Mouse (Mus musculus) kidney, postnatal 0 days (tissue): Measurements from ENCODE around the gene Naa50. TPM values are rescaled to one million over a fixed set of nuclear protein-coding genes. Genes with fewer than 3 reads are reported as not detected.

Experiments
- ATAC-seq: fragments of 200-750 bp; cut with Nextera tagmentation; replicated peaks from 2 replicates; pipeline ENCODE4 v1.8.0; 2017; ENCODE audit warnings: low read depth, moderate number of reproducible peaks, moderate TSS enrichment, moderate library complexity; ENCODE audit not compliant: low FRiP score
- DNase-seq: peaks from one replicate; pipeline ENCODE4 v3.0.0-alpha.2; 2016; ENCODE audit warnings: low spot score
- H3K27ac ChIP-seq: fragments of 300-500 bp; sonication (generic); 2 replicates; pipeline ENCODE4 v1.5.1; 2014; ENCODE audit warnings: mild to moderate bottlenecking
- H3K27me3 ChIP-seq: fragments of 300-500 bp; sonication (generic); 2 replicates; pipeline ENCODE4 v1.6.1; 2014; ENCODE audit warnings: low read length, mixed read lengths; ENCODE audit not compliant: insufficient read depth
- H3K36me3 ChIP-seq: fragments of 300-500 bp; sonication (generic); 2 replicates; pipeline ENCODE4 v1.6.1; 2014; ENCODE audit warnings: low read length, mixed read lengths; ENCODE audit not compliant: insufficient read depth
- H3K4me1 ChIP-seq: fragments of 300-500 bp; sonication (generic); replicated peaks from 2 replicates; pipeline ENCODE4 v1.6.1; 2014; ENCODE audit warnings: antibody characterized with exemption, low read length, mixed read lengths; ENCODE audit not compliant: insufficient read depth
- H3K4me2 ChIP-seq: fragments of 300-500 bp; sonication (generic); 2 replicates; pipeline ENCODE4 v1.6.1; 2014; ENCODE audit warnings: mild to moderate bottlenecking, low read length, moderate library complexity, mixed read lengths
- H3K4me3 ChIP-seq: fragments of 300-500 bp; sonication (generic); replicated peaks from 2 replicates; pipeline ENCODE4 v1.5.1; 2014; ENCODE audit warnings: low read depth, low read length
- H3K9ac ChIP-seq: fragments of 300-500 bp; sonication (generic); 2 replicates; pipeline ENCODE4 v1.6.1; 2014; ENCODE audit warnings: low read depth, low read length
- H3K9me3 ChIP-seq: fragments of 300-500 bp; sonication (generic); replicated peaks from 2 replicates; pipeline ENCODE4 v1.6.1; 2016; ENCODE audit warnings: low read length, inconsistent platforms, mixed read lengths
- CTCF ChIP-seq: IDR thresholded peaks from 2 replicates; pipeline ENCODE4 v1.5.1; 2016; ENCODE audit warnings: antibody characterized with exemption, low read depth, mild to moderate bottlenecking, moderate library complexity
- WGBS: fragments of 180-500 bp; shearing (Covaris S2); extraction: QIAGEN DNeasy Blood & Tissue Kit; methylation state at CpG from one replicate; pipeline ENCODE4 v1.1.7; 2014; 5-methylcytosine and 5-hydroxymethylcytosine counted together
- polyA plus RNA-seq: library from polyadenylated mRNA; unstranded; fragments of >200 nt; fragmentation: Nextera tagmentation; extraction: Ambion mirVana; gene quantifications from 2 replicates; pipeline ENCODE4 v1.2.1, GENCODE M21; 2015

The Naa50 gene
- polyA plus RNA-seq, 1 experiment from 2014 or later: 72.8 TPM

DNA sequence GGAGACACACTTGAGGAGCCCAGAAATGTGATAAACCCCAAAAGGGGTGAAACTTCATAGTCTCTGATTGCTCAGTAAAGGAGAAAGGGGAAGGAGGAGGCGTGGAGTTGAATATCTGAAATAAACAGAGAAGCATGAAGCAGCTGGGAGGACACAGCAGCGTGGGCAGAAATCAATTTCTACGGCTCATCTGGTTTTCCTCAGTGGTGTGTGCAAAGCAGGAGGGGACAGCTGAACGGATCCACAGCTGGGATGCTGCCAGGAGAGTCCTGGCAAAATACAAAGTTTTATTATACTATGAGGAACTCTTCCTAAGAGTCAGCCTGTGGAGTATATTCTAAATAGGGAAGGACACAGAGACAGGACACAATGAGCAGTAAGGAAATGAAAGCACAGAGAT is 30.6 kb upstream of the Naa50 start:
- Histone ChIP-seq H3K9ac (no peak overlapping the region), H3K27me3 (no peaks in the 10 kb centered on the region), H3K9me3 (no peaks in the 10 kb centered on the region), H3K4me1 (no peaks in the 10 kb centered on the region), H3K4me2 (no peak overlapping the region), H3K27ac (no peak overlapping the region), H3K36me3 (peaks cover 42% of the 10 kb centered on the region), H3K4me3 (no peak overlapping the region)
- no peak for TF ChIP-seq CTCF
- 53% methylated on average over 4 of the region's 4 CpGs for WGBS
- ATAC-seq: no peak
- peak; percentile 8 for DNase-seq

DNA sequence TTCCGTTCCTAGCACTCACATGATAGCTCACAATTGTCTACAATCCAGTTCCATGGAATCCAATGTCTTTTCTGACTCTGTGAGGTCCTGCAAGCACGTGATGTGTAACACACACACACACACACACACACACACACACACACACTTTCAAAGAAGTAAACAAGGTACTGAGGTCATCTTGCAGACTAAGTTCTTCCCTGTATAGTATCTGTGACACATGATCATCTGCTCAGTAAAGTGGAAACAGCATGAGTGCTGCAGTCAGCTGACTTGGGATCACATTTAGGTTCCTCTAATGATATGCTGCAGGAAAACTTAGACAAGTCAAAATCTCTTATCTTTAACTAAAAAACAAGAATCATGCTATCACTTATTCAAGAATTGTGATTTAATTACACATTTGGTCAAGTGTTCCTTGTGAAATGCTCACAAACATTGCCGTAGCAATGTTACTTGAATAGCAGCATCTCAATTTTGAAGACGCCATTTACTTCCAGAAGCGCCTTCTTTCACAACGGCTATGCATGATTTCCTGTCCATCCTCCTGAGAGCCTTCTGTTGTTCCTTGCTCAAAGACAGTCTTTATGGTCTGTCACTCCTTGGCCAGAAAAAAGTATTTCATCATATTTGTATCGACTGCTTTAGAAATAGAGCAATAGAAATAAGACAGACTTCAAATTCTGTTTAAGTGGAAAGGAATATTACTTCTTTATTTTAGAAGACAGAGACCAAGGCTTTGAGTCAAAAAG is 19.7 kb upstream of the Naa50 start:
- no peak for DNase-seq
- no peak for ATAC-seq
- Histone ChIP-seq H3K9me3 (no peaks in the 10 kb centered on the region), H3K4me1 (no peaks in the 10 kb centered on the region), H3K9ac (no peak overlapping the region), H3K4me3 (no peak overlapping the region), H3K27me3 (no peaks in the 10 kb centered on the region), H3K27ac (no peak overlapping the region), H3K36me3 (peaks cover 10% of the 10 kb centered on the region), H3K4me2 (no peak overlapping the region)
- WGBS: 86% methylated on average over 7 of the region's 7 CpGs
- no peak for TF ChIP-seq CTCF

DNA sequence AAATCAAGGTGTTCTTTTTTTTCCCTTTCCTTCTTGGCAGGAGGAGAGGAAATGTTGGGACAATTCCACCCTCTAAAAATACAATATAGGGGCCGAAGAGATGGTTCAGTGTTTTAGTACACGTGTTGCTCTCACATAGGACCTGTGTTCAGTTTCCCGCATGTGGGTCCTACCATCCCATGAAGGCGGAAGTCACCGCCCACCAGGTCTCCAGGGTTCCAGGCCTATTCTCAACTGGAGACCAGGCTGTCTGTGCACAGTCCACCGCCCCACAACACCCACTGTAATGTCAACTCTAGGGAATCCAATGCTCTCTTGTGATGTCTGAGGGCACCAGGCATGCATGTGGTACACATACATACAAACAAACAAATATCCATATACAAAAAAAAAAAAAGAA is 17.5 kb upstream of the Naa50 start:
- no peak overlapping the region for H3K9ac ChIP-seq
- 90% methylated on average over 6 of the region's 6 CpGs for WGBS
- H3K4me1 ChIP-seq: 0 out of 2 replicates have a peak, but pooled peaks cover 3% of the 10 kb centered on the region

DNA sequence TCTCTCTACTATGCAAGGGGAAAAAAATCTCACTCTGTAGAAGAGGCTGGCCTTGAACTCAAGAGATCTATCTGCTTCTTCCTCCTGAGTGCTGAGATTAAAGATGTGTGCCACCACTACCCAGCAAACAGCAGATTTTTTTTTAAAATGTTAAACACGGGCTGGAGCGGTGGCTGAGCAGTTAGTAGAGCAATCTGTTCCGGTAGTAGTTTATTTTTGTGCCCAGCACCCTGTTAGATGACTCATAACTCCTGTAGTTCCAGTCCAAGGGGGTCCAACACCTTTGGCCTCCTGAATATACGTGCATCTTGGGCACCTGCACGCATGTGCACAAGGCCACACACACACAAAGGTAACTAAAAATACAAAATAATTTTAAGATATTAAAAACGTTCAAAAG is 17.1 kb upstream of the Naa50 start:
- no peak overlapping the region for H3K4me2 ChIP-seq
- no peak for TF ChIP-seq CTCF
- no peaks in the 10 kb centered on the region for H3K36me3 ChIP-seq
- no peak overlapping the region for H3K27ac ChIP-seq
- ATAC-seq: no peak
- no peaks in the 10 kb centered on the region for H3K27me3 ChIP-seq
- no peaks in the 10 kb centered on the region for H3K9me3 ChIP-seq
- H3K4me3 ChIP-seq: no peak overlapping the region
- no peak for DNase-seq
- WGBS: 76% methylated on average over 6 of the region's 6 CpGs
- 0 out of 2 replicates have a peak, but pooled peaks cover 3% of the 10 kb centered on the region for H3K4me1 ChIP-seq
- H3K9ac ChIP-seq: no peak overlapping the region

More for the DNA sequence above, 17.5 kb upstream of the Naa50 start:
- H3K36me3 ChIP-seq: no peaks in the 10 kb centered on the region
- H3K4me3 ChIP-seq: no peak overlapping the region
- no peak overlapping the region for H3K27ac ChIP-seq
- no peak for TF ChIP-seq CTCF
- ATAC-seq (no peak), DNase-seq (no peak)
- no peaks in the 10 kb centered on the region for H3K27me3 ChIP-seq
- no peak overlapping the region for H3K4me2 ChIP-seq
- H3K9me3 ChIP-seq: no peaks in the 10 kb centered on the region

DNA sequence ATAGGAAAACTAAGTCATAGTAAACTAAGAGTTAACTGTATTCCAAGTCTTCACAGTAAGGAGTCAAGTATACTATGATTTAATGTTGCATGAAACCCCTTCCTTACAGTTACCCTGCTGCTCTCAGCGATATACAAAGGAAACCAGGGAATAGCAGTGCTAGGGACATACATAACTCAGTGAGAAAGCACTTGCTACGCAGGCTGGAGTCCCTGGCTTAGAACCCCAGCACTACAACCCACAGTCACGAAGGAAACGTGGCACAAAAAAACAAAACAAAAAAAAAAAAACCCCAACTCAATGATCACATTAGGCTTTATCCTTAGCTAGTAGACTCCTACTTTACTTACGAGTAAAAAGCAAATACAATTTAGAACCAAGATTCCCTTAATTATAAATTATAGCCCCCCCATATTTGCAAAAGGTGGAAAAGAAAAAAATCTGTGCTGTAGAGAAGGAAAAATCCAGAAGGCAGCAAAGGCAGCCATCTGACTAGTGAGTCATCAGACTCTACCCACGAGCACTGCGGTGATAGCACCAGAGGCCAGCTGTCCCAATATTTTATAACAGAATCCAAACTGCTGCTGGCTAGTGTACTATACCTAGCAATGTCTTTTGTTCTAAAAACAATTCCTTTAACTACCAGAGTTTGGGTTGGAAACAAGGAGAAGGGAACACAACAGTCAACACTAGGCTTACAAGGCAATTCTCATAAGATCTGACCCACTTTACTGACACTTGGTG is 16.5 kb upstream of the Naa50 start:
- no peaks in the 10 kb centered on the region for H3K36me3 ChIP-seq
- WGBS: 58% methylated on average over 7 of the region's 7 CpGs
- no peaks in the 10 kb centered on the region for H3K27me3 ChIP-seq
- H3K9ac ChIP-seq: no peak overlapping the region
- no peak overlapping the region for H3K27ac ChIP-seq
- H3K4me2 ChIP-seq: no peak overlapping the region
- no peak for TF ChIP-seq CTCF
- H3K4me1 ChIP-seq: 0 out of 2 replicates have a peak, but pooled peaks cover 3% of the 10 kb centered on the region
- no peaks in the 10 kb centered on the region for H3K9me3 ChIP-seq
- ATAC-seq: no peak
- no peak for DNase-seq
- H3K4me3 ChIP-seq: no peak overlapping the region

DNA sequence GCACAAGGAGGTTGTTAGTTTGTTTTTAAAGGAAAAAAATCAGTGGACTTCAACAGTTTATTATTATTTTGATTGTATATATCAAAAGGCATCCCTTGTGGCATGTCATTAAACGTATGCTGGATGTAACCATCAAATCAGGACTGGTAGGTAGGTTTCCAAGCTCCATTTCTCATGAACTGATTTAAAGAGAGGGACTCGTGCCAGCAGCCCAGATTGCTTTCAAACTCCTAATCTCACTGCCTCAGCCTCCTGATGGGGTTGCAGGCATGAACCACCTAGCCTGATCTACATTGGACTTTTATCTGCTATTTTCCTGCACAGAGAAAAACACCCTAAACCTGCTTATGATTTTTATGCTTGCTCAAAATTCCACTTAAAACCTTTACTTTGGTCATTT is 15.8 kb upstream of the Naa50 start:
- H3K4me2 ChIP-seq: no peak overlapping the region
- H3K36me3 ChIP-seq: no peaks in the 10 kb centered on the region
- H3K9me3 ChIP-seq: no peaks in the 10 kb centered on the region
- TF ChIP-seq CTCF: no peak
- H3K4me3 ChIP-seq: no peak overlapping the region
- no peaks in the 10 kb centered on the region for H3K27me3 ChIP-seq
- DNase-seq (no peak), ATAC-seq (no peak)
- 76% methylated on average over 2 of the region's 2 CpGs for WGBS
- H3K4me1 ChIP-seq: 0 out of 2 replicates have a peak, but pooled peaks cover 3% of the 10 kb centered on the region
- H3K9ac ChIP-seq: no peak overlapping the region
- no peak overlapping the region for H3K27ac ChIP-seq
